In genomic region chr2:119971837-119972536, GRCm38 (mm10) we compare ENCODE assay signal across 8 mouse cellular contexts. TPM values are rescaled to one million over a fixed set of nuclear protein-coding genes. Genes with fewer than 3 reads are reported as not detected.
DNase-seq lines count a peak whose midpoint lies in the region; ATAC-seq and TF ChIP-seq lines count a peak whose summit lies in the region.

No protein-coding gene starts in this region.

- peak; percentile 75 for TF ChIP-seq CTCF in liver, embryonic 14.5 days (IDR thresholded peaks at IDR 0.05; ENCODE audit: low read depth)
- peak; percentile 72 for TF ChIP-seq CTCF in stomach, postnatal 0 days (IDR thresholded peaks at IDR 0.05; ENCODE audit: low read depth)

- peaks cover 25% of the 10 kb centered on the region for H3K4me1 ChIP-seq in forebrain, embryonic 10.5 days
- H3K4me1 ChIP-seq in heart, embryonic 15.5 days (replicated peaks): peaks cover 11% of the 10 kb centered on the region
- peaks cover 6 to 9% of the 10 kb centered on the region in 2 experiments; a peak in 2 of 4 replicates for H3K4me1 ChIP-seq in liver, embryonic 14.5 days (replicated peaks; ENCODE audit: control insufficient read depth in 2 of 2, insufficient read depth in 2 of 2, low read length in 1 of 2)
- 0 out of 2 replicates have a peak, but pooled peaks cover 2% of the 10 kb centered on the region for H3K4me1 ChIP-seq in neural tube, embryonic 11.5 days (ENCODE audit: control insufficient read depth, insufficient read depth, low read length)
- peaks cover 5% of the 10 kb centered on the region for H3K4me1 ChIP-seq in stomach, postnatal 0 days (replicated peaks; ENCODE audit: control insufficient read depth, insufficient read depth)

- peak overlapping the region; percentile 82 for H3K4me2 ChIP-seq in heart, embryonic 15.5 days
- H3K4me2 ChIP-seq in liver, embryonic 14.5 days (ENCODE audit: low read depth): peak overlapping the region; percentile 93
- H3K4me2 ChIP-seq in neural tube, embryonic 11.5 days (ENCODE audit: low read depth): peak overlapping the region; percentile 49
- peak overlapping the region; percentile 71 for H3K4me2 ChIP-seq in stomach, postnatal 0 days (replicated peaks; ENCODE audit: low read depth)

- 5% methylated on average over 32 of the region's 32 CpGs for WGBS in forebrain, embryonic 10.5 days
- WGBS in heart, embryonic 15.5 days: 2% methylated on average over 32 of the region's 32 CpGs
- WGBS in liver, embryonic 14.5 days (ENCODE audit: insufficient replicate concordance): 7% methylated on average over 32 of the region's 32 CpGs
- 3% methylated on average over 32 of the region's 32 CpGs for WGBS in neural tube, embryonic 11.5 days
- 2% methylated on average over 32 of the region's 32 CpGs for WGBS in stomach, postnatal 0 days

- H3K27me3 ChIP-seq in forebrain, embryonic 10.5 days (ENCODE audit: poor library complexity, severe bottlenecking): no peaks in the 10 kb centered on the region
- H3K27me3 ChIP-seq in heart, embryonic 15.5 days: no peaks in the 10 kb centered on the region
- no peaks in the 10 kb centered on the region for H3K27me3 ChIP-seq in liver, embryonic 14.5 days (ENCODE audit: control insufficient read depth, insufficient read depth, low read length)
- no peaks in the 10 kb centered on the region for H3K27me3 ChIP-seq in neural tube, embryonic 11.5 days (ENCODE audit: control insufficient read depth, insufficient read depth, low read length)
- H3K27me3 ChIP-seq in stomach, postnatal 0 days (ENCODE audit: control insufficient read depth, insufficient read depth, low read length): no peaks in the 10 kb centered on the region

- peak overlapping the region; percentile 89 for H3K9ac ChIP-seq in heart, embryonic 15.5 days
- peak overlapping the region; percentile 80 for H3K9ac ChIP-seq in liver, embryonic 14.5 days (replicated peaks)
- H3K9ac ChIP-seq in neural tube, embryonic 11.5 days (ENCODE audit: low read length): peak overlapping the region; percentile 80
- H3K9ac ChIP-seq in stomach, postnatal 0 days (ENCODE audit: low read length): peak overlapping the region; percentile 84

- H3K4me3 ChIP-seq in forebrain, embryonic 10.5 days: peak overlapping the region; percentile 68
- peak overlapping the region; percentile 98 for H3K4me3 ChIP-seq in heart, embryonic 15.5 days
- peak overlapping the region; percentile 72 to 80 for H3K4me3 ChIP-seq in liver, embryonic 14.5 days (ENCODE audit: insufficient read depth in 1 of 2, low read depth in 2 of 2, low read length in 2 of 2)
- H3K4me3 ChIP-seq in neural tube, embryonic 11.5 days (ENCODE audit: low read depth, low read length): peak overlapping the region; percentile 71
- peak overlapping the region; percentile 78 for H3K4me3 ChIP-seq in stomach, postnatal 0 days (ENCODE audit: low read depth, low read length)

- ATAC-seq in heart, embryonic 15.5 days (replicated peaks; ENCODE audit: insufficient number of reproducible peaks, insufficient read depth, low FRiP score, low read depth): peak; percentile 99
- ATAC-seq in liver, embryonic 14.5 days (ENCODE audit: insufficient read depth): peak; percentile 100
- peak; percentile 99 for ATAC-seq in neural tube, embryonic 11.5 days (ENCODE audit: insufficient read depth, low FRiP score, low TSS enrichment)
- ATAC-seq in stomach, postnatal 0 days (ENCODE audit: low FRiP score, low TSS enrichment): peak; percentile 99

- no peaks in the 10 kb centered on the region; the same call in 1 of the 2 replicates for H3K36me3 ChIP-seq in forebrain, embryonic 10.5 days (replicated peaks)
- H3K36me3 ChIP-seq in heart, embryonic 15.5 days: peaks cover 5% of the 10 kb centered on the region; the same call in 1 of the 2 replicates
- H3K36me3 ChIP-seq in liver, embryonic 14.5 days (replicated peaks; ENCODE audit: control insufficient read depth, insufficient read depth, low read depth): no peaks in the 10 kb centered on the region
- no peaks in the 10 kb centered on the region for H3K36me3 ChIP-seq in neural tube, embryonic 11.5 days (ENCODE audit: control insufficient read depth, insufficient read depth, low read length)
- H3K36me3 ChIP-seq in stomach, postnatal 0 days (ENCODE audit: control insufficient read depth, insufficient read depth, low read length): no peaks in the 10 kb centered on the region

- peak; percentile 91 to 95 for DNase-seq in CD8-positive naive resting alpha-beta T cell, adult 2 months (ENCODE audit: low read depth in 2 of 2, low spot score in 2 of 2)
- peak; percentile 88 for DNase-seq in c-Kit-positive CD71-negative TER-119-negative erythroid progenitor cells, embryonic 14.5 days (ENCODE audit: low read depth)
- DNase-seq in forebrain, embryonic 10.5 days (ENCODE audit: extremely low spot score, low spot score): peak; percentile 96
- DNase-seq in kidney, postnatal 25 days: peak; percentile 97 to 98
- DNase-seq in liver, embryonic 14.5 days (ENCODE audit: low read depth in 3 of 3, low spot score in 3 of 3): peak; percentile 86 to 90 (median 89)
- DNase-seq in neural tube, embryonic 11.5 days (ENCODE audit: low spot score): peak; percentile 96
- peak; percentile 97 for DNase-seq in stomach, postnatal 0 days (ENCODE audit: low spot score)

- no peaks in the 10 kb centered on the region for H3K9me3 ChIP-seq in forebrain, embryonic 10.5 days
- H3K9me3 ChIP-seq in heart, embryonic 15.5 days (replicated peaks): no peaks in the 10 kb centered on the region
- H3K9me3 ChIP-seq in liver, embryonic 14.5 days (ENCODE audit: control insufficient read depth, low read length): no peaks in the 10 kb centered on the region
- no peaks in the 10 kb centered on the region for H3K9me3 ChIP-seq in neural tube, embryonic 11.5 days (ENCODE audit: control insufficient read depth, low read length)
- H3K9me3 ChIP-seq in stomach, postnatal 0 days (ENCODE audit: control insufficient read depth, low read length): no peaks in the 10 kb centered on the region

- TF ChIP-seq EP300 in liver, embryonic 14.5 days (IDR thresholded peaks at IDR 0.05; ENCODE audit: low read depth): no peak
- TF ChIP-seq EP300 in stomach, postnatal 0 days (optimal IDR thresholded peaks at IDR 0.05): no peak

- peak overlapping the region; percentile 84 for H3K27ac ChIP-seq in forebrain, embryonic 10.5 days
- H3K27ac ChIP-seq in heart, embryonic 15.5 days: peak overlapping the region; percentile 80
- no peak overlapping the region for H3K27ac ChIP-seq in liver, embryonic 14.5 days
- H3K27ac ChIP-seq in neural tube, embryonic 11.5 days (ENCODE audit: low read depth, low read length): no peak overlapping the region; the same call in 1 of the 2 replicates
- H3K27ac ChIP-seq in stomach, postnatal 0 days (replicated peaks): peak overlapping the region; percentile 82

RNA-seq across cellular contexts. Expression of gene Mapkbp1, which starts 0.5 kb away (rescaled TPM):
- polyA plus RNA-seq in forebrain, embryonic 10.5 days (2016; fragmentation: Nextera tagmentation; extraction: Ambion mirVana): 3.5 and 3.7 TPM in 2 replicates
- 1.8 and 3.0 TPM in 2 replicates for polyA plus RNA-seq in heart, embryonic 15.5 days (2015; fragmentation: Nextera tagmentation; extraction: Ambion mirVana)
- polyA plus RNA-seq in liver, embryonic 14.5 days (2012; rRNA removed): 1.0 and 1.1 TPM in 2 replicates
- polyA plus RNA-seq in liver, embryonic 14.5 days (2014; fragmentation: Nextera tagmentation; extraction: Ambion mirVana): 0.15 and 0.20 TPM in 2 replicates
- polyA plus RNA-seq in neural tube, embryonic 11.5 days (2014; fragmentation: Nextera tagmentation; extraction: Ambion mirVana): 3.0 and 3.7 TPM in 2 replicates
- polyA plus RNA-seq in stomach, postnatal 0 days (2015; fragmentation: Nextera tagmentation; extraction: Ambion mirVana): 1.1 and 1.3 TPM in 2 replicates

RNA-seq across cellular contexts. Expression of gene Jmjd7, which starts 55.3 kb away (rescaled TPM):
- 22.3 and 24.9 TPM in 2 replicates for polyA plus RNA-seq in forebrain, embryonic 10.5 days (2016; fragmentation: Nextera tagmentation; extraction: Ambion mirVana)
- 12.3 and 16.6 TPM in 2 replicates for polyA plus RNA-seq in heart, embryonic 15.5 days (2015; fragmentation: Nextera tagmentation; extraction: Ambion mirVana)
- 4.7 and 4.9 TPM in 2 replicates for polyA plus RNA-seq in liver, embryonic 14.5 days (2012; rRNA removed)
- polyA plus RNA-seq in liver, embryonic 14.5 days (2014; fragmentation: Nextera tagmentation; extraction: Ambion mirVana): 5.0 and 6.9 TPM in 2 replicates
- 24.9 and 28.9 TPM in 2 replicates for polyA plus RNA-seq in neural tube, embryonic 11.5 days (2014; fragmentation: Nextera tagmentation; extraction: Ambion mirVana)
- 11.3 and 12.7 TPM in 2 replicates for polyA plus RNA-seq in stomach, postnatal 0 days (2015; fragmentation: Nextera tagmentation; extraction: Ambion mirVana)

RNA-seq across cellular contexts. Expression of gene Gm28042, which starts 55.3 kb away (rescaled TPM):
- polyA plus RNA-seq in forebrain, embryonic 10.5 days (2016; fragmentation: Nextera tagmentation; extraction: Ambion mirVana): 4.2 and 5.9 TPM in 2 replicates
- polyA plus RNA-seq in heart, embryonic 15.5 days (2015; fragmentation: Nextera tagmentation; extraction: Ambion mirVana): 3.1 and 4.1 TPM in 2 replicates
- polyA plus RNA-seq in liver, embryonic 14.5 days (2012; rRNA removed): 1.5 and 1.6 TPM in 2 replicates
- 0.35 TPM in 1 of 2 replicates, not detected in the other for polyA plus RNA-seq in liver, embryonic 14.5 days (2014; fragmentation: Nextera tagmentation; extraction: Ambion mirVana)
- polyA plus RNA-seq in neural tube, embryonic 11.5 days (2014; fragmentation: Nextera tagmentation; extraction: Ambion mirVana): 3.8 and 4.4 TPM in 2 replicates
- polyA plus RNA-seq in stomach, postnatal 0 days (2015; fragmentation: Nextera tagmentation; extraction: Ambion mirVana): 4.3 and 5.6 TPM in 2 replicates

Comparison
In these comparisons a context has a peak if more than half of its experiments do, and no peak if none do; other contexts are left out.
1. H3K27ac ChIP-seq: peak in forebrain, embryonic 10.5 days (single experiment), heart, embryonic 15.5 days (single experiment) and stomach, postnatal 0 days (single experiment); none in liver, embryonic 14.5 days (single experiment) and neural tube, embryonic 11.5 days (single experiment).
2. Peak in every context shown above with its lines, with median percentiles within 50 percentile points of each other: DNase-seq, H3K4me3 ChIP-seq, ATAC-seq, H3K4me2 ChIP-seq and H3K9ac ChIP-seq.